Mouse (Mus musculus): ENCODE measurements around the gene Cks1b.

GRCm38 (mm10) chr3:89383651-89384255, 34.4 kb downstream of the Cks1b start:
- TF ChIP-seq POLR2A (IDR thresholded peaks at IDR 0.05; ENCODE audit: control insufficient read depth, low read depth, low read length), result no peak
- TF ChIP-seq CTCF (IDR thresholded peaks at IDR 0.05; ENCODE audit: control insufficient read depth, insufficient read depth, insufficient replicate concordance, low read depth, low read length), result no peak

Measured in testis, adult 2 months (tissue).